Mouse (Mus musculus) adrenal gland, adult 18-20 months (tissue): ENCODE data around the gene Miga2. TPM values are rescaled to one million over a fixed set of nuclear protein-coding genes. Genes with fewer than 3 reads are reported as not detected.

Source experiments
- DNase-seq, 2 experiments: peaks; one replicate each; pipeline ENCODE4 v3.0.0; 2021 to 2022; ENCODE audit warnings: low spot score in 2 of 2
- total RNA-seq, 2 experiments: library from RNA; stranded (reverse); gene quantifications; 1 replicate in 1 of 2; 2 replicates in 1 of 2; pipeline ENCODE4 v1.2.3; 2021

The Miga2 gene
- total RNA-seq, 2 experiments from 2014 or later, result 83.1 to 102 TPM

DNA sequence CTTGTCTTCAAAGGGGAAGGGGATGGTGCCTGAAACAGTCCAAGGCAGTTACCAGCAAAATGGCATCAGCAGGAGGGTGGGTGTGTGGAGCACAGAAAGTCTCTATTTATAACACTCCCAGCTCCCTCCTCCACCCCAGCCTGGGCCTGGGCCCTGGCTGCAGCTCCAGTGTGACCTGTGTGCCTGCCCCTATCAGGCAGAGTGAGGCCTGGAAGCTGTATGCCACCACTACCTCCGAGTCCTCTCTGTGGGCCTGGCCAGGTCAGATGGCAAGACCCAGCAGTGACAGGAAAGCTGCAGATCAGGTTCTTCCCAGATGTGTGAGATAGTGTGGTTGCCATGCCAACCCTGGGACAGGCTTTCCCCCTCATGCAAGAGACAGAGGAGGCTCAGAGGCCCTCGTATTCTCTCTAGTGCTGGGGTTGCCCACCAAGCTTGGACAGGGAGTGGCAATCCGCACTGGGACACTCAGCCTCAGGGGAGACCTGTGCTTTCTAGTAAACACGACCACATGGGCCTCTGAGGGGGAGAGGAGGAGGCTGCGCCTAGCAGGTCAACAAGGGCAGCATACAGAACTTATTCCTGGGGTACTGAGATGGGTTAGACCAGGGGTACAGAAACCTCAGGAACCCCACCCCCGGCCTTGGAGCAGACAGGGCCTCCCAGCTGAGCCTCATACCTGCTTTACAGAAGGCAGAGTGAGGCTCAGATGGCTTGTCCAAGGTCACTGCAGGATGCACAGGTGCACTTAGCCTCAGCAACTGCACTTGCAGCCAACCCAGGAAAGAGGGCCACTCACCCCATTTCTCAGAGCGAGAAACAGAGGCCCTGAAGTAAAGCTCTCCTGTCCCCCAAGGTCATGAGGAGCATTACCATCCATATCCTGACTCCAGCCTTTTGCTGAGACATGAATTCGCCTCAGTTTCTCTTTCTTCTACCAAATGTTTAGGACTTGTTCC is 6.2 kb upstream of the Miga2 start:
- no peak for DNase-seq

DNA sequence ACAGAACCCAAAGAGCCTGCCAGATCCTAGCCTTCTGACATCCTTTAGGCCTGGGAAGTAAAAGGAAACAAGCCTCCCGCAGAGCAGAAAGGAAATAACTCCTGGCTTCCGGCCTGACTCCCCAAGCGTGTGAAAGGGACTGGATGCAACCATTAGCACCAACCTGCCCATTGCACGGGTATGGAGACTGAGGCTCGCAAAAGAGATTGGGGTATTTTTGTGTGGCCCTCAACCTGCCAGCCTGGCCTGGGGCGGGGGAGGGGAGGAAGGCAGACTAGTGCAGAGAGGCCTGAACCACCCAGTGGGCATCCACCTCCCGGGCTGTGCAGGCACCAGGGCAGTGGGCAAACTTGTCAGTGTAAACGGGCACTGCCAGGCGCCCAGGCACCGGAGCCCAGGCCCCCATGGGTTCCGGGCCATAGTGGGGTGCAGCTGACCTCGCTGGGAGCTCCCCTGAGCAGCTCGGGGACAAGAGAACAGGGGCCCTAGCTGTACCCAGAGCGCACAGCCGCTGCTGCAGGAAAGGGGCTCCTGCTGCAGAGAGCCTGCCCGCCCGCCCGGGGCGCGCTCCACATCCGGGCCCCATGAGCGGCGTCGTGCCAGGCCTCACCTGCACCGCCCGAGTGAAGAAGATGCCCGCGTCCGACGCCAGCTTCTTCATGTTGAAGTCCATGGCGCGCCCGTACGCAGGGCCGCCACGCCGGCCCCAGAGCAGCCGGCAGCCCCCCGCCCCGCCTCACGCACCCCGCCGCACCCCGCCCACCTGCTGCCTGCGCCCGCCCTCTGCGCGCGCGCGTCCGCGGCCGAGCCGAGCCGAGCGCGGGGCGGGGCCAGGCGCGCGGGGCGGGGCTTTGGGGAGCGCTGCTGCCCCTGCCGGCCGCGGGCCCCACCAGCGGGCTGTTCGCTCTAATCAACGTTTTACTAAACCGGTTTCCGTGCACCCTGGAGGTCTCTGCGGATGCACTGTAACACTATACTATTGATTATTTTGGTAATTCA is 5.2 kb upstream of the Miga2 start, which contains the start of gene Sh3glb2:
Sh3glb2 (minus strand) TSS at position 805 of the 999 bp plus-strand sequence.
- DNase-seq, result peak; percentile 82 to 92

DNA sequence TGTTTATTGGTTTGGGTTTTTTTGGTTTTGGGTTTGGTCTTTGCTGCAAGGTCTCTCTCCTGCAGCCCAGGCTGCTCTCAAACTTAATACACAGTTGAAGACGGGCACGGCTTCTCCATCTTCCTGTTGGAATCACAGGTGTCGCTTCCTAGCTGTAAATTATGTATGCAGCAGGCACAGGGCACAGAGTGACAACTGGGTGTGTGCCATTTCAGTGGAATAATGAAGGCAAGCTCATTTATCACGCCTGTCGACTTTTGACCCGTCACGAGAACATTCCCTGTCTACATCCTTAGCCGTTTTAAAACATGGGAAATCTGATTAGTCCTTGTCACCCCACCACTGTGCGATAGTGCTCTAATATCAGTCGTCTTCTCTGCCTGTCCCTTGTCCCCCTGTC is 3.4 kb upstream of the Miga2 start:
- no peak for DNase-seq

DNA sequence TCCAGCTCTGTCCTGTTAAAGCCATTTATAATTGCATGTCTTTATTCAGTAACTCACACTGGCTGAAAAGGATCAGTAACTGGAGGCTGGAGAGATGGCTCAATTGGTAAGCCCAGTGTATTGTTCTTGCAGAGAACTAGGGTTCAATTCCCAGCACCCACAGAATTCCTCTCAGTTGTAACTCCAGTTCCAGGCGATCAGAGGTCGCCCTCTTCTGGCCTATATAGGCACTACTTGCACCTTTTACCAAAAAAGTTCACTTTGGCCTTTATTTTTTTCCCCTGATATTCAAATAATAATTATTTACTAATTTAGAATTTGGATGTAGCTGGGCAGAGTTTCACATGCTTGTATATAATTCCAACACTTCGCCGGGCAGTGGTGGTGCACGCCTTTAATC is 1.2 kb upstream of the Miga2 start:
- no peak for DNase-seq

DNA sequence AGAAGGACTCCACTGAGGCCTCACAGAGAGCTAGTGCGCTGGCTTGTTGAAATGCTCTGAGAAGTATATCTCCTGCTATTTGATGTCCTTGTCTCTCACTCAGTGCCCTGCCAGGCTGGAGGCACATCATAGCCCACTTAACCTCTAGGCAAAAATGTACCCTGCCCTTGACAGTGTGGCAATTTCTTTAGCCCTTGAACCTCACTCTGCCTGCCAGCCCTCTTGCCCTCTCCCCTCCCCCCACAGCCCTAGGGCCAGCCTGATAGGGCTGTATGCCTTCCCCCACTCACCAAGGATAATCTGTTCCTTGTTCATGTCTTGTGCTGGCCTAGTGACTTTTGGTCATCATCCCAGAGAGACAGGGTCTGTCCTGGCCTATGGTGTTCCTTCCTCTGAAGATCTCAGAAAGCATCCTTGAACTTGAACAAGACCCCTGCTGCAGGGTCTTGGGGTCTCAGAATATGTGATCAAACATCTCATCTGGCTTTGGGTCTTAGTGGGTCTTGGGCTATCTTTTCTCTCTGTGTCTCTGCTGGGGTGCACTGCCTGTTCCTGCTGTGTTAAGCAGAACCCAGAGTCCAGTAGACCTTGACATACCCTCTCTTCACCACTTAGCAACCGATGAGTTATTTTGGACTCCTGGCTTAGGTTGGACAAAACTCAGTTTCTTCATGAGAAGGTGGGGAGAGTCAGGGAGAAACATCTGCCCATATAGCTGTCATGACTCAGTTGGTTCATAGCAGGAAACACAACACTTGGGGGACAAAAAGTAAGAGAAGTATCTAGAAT is 1.4 kb downstream of the Miga2 start:
- DNase-seq, result no peak

DNA sequence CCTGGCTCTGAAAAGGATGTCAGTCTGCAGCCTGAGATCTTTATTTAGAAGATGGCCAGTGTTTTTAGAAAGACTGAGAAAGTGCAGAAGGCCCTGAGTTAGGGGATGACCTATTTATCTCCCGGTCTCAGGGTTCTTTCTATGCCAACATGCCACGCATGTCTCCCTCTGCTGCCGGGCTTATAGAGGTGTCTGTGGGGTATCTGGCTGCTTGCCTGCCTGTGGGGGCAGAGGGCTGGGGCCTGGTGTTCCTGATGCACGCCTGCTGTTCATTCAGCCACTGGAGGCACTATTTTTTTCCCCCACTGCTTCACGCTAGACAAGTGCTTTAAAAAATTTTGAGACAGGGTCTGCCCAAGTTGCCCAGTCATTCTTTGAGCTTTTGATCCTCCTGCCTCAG is 2.2 kb downstream of the Miga2 start:
- DNase-seq, result no peak

- DNase-seq, result no peak
These were observed 7.5 kb downstream of the Miga2 start for GRCm38 (mm10) chr2:30371544-30371943.

- no peak for DNase-seq
These were observed 8.7 kb downstream of the Miga2 start for GRCm38 (mm10) chr2:30372726-30373125.

DNA sequence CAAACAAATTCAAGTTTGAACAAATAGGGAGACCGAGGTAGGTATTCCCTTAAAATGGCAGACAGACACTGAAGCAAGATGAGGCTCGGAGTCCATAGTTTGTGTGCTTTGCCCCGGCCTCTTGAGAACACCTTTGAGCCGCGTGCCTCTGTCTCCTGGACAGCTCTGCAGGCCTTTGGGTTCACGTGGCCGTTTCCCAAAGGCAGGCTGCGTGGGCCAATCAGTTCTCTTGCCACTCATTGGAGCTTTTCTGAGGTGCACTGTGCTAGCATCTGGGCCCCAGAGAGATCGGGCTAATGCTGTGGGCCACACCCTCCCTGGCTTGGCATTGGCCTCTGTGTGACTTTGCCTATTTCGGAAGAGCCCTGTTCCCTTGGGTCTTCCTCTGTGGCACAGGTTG is 11.9 kb downstream of the Miga2 start:
- DNase-seq, result no peak

DNA sequence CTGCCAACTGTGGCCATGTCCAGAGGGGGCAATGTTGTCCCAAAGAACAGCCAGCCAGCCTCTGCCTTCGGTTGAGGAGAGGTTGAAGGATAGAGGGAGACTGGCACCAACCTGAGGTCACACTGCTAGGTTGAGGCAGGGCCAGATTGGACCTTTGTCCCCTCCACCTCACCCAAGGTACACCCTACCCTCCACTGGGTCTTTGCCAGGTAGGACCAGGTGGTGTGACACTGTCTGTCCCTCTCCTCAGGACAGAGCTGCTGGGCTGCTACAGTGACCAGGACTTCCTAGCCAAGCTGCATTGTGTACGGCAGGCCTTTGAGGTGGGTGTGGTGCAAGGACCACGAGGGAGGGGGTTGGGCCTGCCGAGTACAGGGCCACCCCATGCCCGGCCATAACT is 13.7 kb downstream of the Miga2 start:
- DNase-seq, result no peak

DNA sequence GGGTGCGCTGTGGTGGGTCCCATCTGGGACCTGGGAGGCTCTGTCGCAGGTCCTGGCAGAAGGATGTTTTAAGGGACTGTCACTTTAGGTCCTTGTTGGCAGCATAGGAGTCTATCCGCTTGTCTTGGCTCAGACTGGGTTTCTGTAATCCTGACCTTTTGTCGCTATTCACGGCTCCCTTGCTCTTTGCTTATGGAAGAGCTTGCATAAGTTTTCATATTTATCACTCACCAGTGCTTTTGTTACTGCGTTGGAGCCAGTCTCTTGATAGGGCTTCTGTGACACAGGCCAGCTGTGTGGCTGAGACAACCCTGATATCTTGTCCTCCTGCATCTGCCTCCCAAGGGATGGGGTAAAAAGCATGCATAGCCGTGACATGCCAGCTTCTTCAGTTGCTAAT is 15.3 kb downstream of the Miga2 start:
- DNase-seq, result no peak

- no peak for DNase-seq
These were observed 16.7 kb downstream of the Miga2 start for GRCm38 (mm10) chr2:30380564-30381376.

- DNase-seq, result no peak
These were observed 17.3 kb downstream of the Miga2 start for GRCm38 (mm10) chr2:30381377-30381725.

DNA sequence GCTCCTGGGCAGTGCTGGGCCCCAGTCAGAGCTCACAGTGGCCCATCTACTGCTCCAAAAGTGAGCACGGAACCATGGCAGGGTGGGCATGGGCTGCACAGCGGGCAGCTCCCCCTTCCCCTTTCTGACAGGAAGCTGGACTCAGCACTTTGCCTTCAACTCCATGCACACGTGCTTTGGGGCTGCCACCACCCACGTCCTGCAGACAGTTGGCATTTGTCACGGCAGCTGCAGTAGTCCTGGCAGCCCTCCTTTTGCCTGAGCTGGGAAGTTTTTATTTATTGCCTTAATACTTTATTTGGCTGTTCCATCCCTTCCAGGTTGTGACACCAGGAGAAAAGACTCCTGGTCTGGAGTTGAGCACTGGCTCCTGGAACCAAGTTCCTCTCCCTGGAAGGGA is 20.8 kb downstream of the Miga2 start:
- DNase-seq, result no peak

DNA sequence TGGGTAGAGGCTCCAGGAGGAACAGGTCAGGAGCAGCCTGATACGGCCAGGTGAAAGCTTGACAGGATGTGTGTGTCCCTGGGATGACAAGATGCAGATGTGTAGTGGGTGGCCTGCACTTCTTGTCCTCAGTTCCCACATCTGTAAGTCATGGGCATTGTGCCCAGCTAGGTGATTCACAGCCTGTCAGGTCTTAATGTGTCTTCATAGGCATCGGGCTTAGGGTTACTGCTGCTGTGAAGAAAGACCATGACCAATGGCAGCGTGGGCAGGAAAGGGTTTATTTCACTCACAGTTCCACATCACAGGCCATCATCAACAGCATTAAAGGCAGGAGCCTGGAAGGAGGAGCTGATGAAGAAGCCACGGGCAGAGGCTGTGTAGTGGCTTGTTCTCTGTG is 21.6 kb downstream of the Miga2 start:
- no peak for DNase-seq

DNA sequence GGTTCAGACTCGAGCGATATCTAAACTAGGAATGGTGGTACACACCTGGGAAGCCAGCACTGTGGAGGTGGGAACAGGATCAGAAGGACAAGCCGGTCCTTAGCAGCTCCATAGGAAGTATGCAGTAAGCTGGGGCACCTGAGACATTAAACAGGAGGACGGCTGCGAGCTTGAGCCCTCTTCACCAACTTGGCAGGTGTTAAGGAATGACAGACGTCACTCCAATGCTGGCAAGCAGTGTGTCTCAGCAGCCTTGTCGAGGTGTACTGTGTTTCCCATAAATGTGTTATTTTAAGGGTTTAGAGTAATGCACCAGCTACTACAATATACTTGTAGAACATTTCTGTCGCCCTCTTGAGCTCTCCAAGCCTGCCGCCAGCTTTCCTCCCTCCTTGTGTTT is 22.9 kb downstream of the Miga2 start:
- DNase-seq, result no peak

GRCm38 (mm10) chr2:30389000-30389399 is 25.0 kb downstream of the Miga2 start:
- no peak for DNase-seq

DNA sequence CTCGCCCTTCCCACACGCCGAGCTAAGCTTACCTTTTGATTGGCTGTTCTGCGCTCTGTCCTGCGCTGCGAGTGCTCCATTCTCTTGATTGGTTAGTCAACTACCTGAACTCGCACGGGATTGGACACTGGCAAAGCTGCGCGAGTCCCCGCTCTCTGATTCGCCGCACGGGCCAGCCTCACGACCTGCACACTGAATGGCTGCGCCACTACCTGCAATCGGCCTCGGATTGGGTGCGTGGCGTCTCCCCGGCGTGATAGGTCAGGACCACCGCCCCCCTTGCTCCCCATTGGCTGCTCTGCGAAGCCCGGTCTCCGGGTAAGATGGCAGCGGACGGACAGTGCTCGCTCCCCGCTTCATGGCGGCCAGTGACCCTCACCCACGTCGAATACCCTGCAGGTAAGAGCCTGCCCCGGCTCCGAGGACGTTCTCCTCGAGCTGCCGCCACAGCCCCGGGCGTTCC is 28.1 kb downstream of the Miga2 start, which contains the start of gene Dolpp1:
Dolpp1 (plus strand) TSS at position 141 of the 463 bp plus-strand sequence.
- peak; percentile 84 to 89 for DNase-seq

- peak; percentile 66 to 68 for DNase-seq
These were observed 28.7 kb downstream of the Miga2 start for GRCm38 (mm10) chr2:30392577-30393369.
